Mouse (Mus musculus) layer of hippocampus, adult 9-10 months (tissue): ENCODE results near the gene 4932415D10Rik.

Experiments
- DNase-seq: peaks from one replicate; pipeline ENCODE4 v3.0.0; 2022; ENCODE audit warnings: low spot score

The 4932415D10Rik gene

DNA sequence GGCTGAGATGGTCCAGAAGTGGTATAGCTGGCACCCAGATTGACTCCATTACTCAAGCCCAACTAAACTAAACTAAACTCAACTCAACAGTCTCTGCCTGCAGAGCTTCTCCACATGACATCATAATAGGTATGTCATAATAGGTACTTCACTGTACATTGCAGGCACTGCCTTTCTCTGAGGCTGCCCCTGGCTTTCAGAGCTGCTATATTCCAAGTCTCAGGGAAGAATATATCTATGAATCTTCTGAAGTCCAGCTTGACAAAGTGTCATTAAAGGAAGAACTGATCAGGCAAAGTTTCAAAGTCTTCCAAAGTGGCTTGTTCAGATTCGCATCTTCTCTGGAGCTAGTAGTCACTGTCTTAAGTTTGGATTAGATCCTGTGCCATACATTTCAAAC is at the start of gene 4932415D10Rik:
Gene 4932415D10Rik, minus strand, starts transcription at position 101 of the 400 bp plus-strand sequence.
- no peak for DNase-seq

DNA sequence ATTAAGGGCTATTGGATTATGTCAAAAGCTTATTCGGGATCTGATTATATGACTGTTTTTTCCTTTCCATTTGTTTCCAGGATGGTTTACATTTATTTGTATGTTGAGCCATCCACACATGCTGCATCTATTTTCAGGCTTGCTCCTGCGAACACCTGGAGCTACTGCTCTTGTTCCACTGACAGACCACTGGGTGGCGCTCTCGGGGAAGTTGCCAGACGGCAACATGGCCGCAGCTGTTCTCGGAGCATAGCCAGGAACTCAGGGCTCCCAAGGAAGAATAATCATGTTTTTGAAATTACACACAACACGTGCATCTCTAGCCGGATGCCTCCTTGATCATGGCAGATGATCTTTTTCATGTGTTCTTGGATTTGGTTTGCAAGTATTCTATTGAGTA is 45.5 kb upstream of the 4932415D10Rik start:
- no peak for DNase-seq

DNA sequence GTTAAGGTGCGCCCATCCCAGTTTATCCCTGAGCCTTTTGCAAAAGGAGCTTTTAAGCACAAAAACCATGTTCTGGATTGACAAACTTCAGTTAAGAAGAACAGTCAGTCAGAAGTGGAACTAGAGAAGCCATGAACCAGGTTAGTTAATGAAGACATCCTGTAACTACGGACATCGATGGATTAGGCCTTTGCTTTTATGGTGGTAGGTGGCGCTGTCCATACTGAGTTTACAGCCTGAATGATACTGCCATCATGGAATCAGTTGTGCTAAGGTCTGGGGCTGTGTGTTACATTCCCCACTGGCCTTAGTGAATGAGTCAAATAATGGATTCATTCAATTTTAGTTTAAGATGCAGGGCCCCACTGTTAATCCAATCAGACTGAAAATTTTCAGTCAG is 39.0 kb upstream of the 4932415D10Rik start:
- no peak for DNase-seq

DNA sequence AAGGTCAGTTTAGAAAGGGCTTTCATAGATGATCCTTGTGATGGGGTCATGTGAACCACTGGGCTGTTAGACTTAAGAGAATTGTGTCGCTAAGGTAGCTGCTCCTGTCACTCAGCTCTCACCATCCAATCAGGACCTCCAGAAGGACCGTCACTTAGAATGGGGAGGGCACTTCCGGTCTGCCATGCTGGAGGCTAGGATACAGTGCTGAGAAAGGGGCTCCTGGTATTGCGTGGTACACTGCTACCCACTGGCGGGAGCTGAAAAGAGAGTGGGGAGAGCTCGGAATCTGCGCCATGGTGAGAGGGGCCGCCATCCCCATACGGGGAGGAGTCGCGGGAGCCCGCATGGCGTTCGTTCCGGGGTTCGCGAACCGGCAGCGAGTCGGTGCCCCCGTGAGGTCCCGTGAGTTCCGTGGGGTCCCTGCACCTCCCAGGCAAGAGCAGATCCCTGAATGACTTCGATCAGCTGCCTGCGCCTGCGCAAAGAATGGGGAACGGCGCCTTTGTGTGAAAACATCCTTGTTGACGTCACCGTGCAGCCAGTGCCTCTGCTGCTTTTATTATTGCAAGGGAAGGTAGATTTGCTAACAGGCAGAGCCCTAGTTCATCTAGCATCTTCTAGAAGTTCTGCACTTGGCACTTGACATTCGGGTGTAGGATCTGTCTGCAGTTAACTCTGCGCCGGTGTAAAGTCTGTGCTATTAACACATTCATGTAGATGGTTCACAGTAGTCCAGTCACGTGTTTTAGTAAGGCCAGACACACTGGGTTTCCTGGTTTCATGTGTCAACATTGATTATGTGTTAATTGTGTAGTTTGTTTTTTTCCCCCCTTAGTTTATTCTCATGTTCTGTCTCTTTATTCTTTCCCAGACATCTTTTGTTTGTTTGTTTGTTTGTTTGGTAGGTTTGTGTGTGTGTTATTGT is 38.0 kb upstream of the 4932415D10Rik start, which contains the start of gene Gm4924:
Gene Gm4924, plus strand, starts transcription at position 173 of the 928 bp plus-strand sequence.
- peak; percentile 83 for DNase-seq

DNA sequence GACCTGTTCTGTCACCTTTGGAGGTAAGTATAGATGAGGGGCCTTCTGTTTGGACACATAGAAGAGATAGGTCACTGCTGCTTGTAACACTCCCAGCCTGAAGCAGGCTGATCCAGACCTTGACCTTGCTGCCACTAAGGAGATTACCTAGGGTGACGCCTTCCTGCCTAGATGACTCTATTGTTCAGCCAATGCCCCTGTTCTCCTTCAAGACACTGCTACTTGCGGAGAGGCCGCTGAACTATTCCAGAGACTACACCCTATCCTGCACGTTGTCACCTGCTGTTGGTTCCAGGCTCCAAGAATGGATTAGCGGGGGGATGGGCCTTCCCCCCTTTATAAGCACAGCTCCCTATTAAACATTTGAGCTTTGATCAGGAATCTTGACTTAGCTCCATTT is 13.4 kb upstream of the 4932415D10Rik start:
- DNase-seq: no peak

DNA sequence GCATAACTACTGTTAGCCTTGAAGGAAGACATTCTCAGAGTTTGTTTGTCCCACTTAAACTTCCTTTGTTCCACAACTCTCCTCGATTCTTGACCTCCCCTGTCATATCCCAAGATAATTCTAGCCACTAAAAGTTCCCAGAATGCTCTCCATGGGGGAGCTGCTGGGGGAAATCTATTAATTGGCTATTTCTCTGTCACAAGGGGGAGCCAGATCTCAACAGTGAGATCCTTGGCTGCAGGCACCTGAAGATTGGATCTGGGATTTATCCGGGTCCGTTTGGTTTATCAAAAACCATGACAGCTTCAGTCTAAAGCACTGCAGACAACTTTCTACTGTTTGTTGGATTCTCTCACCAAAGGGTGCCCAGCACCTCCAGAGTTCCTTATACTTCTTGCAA is 3.8 kb upstream of the 4932415D10Rik start:
- no peak for DNase-seq

DNA sequence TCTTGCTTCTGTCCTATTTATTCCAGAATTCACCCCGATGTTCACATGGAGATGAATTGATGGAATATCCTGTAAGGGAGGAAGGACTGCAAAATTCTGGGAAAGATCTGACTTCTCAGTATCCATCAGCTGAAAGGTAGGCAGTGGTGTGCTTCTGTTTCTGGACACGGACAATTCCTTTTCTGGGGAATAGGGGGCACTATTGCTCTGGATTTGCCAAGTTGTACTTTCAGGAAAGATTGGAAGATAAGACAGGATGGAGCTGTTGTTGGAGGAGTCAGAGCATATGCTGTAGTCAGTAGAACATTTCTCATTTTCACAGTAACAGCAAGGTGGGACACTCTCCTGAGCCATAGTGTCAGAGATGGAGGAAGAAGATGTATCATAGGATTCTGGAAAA is 19.9 kb downstream of the 4932415D10Rik start:
- no peak for DNase-seq

DNA sequence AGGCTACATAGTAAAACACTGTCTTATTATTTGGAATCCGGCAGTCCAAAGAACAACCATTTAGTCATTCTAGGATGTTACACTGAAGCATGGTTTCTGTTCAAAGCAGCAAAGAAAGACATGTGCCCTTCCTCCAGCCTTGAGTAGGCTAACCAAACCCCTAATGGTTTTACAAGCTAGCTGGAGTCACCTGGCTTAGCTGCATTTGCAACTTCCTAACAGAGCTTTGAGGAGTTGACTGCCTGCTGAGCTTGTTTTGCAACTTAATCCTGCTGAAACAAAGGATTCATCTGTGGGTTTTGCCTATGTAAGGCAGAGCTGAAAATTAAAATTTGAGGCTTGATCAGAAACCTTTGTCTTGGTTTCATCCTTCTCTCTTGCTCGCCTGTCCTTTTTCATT is 59.1 kb downstream of the 4932415D10Rik start:
- DNase-seq: no peak

DNA sequence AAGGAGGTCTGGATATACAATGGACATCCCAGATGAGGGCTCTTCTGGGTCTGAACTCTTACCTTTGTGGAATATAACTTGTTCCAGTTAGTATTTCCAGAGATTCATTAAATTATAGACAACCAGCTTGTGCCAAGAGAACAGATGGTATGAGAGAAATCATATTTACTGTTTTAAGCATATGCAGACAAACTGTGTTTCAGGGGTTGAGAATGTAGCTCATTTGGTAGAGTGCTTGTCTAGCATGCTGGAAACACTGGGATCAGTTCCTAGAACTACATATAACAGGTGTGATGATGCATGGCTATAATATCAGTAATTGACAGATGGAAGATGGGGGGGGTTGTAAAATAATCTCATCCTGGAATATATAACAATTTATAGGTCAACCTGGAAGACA is 71.4 kb downstream of the 4932415D10Rik start:
- DNase-seq: no peak

DNA sequence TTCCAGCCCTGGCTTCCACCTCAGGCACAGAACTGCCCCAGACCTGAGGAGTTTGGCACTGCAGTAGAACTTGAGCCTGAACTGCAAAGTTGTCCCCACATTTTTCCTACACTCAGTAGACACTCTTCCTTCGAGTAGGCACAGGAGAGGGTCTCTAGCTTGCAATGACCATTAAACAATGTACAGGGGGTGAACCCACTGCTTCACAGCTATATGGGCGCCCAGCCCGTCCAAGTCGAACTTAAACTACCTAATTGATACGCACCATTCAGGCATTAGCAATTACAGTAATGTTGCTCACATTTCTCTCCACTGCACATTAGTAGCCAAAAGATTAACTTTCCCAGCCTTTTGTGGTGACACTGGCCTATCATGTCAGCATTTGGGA is 75.0 kb downstream of the 4932415D10Rik start:
- no peak for DNase-seq

DNA sequence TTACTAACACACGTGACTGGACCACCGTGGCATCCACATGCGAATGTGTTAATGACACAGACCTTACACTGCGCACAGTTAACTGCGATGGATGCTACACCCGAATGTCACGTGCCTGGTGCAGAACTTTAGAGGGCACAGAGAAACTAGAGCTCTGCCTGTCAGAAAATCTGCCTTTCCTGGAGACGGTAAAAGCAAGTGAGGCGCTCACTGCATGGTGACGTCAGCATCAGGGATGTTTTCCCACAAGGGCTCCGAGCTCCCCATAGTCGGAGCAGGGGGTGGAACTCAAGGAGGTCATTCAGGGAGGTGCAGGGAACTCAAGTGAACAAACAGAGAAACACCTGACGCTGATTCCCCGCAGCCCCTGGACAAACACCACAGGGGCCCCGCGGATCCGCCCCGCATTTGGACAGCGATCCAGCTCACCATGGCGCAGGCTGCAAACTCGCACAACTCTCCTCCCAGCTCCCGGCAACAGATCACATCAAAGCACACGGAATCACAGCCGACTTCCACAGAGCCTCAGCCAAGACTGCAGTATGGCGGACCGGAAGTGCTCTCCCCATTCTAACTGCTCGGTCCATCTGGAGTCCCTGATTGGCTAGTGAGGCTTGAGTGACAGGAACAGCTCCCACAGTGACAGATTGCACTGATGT is 75.5 kb downstream of the 4932415D10Rik start, which contains the start of gene Zfp938:
Gene Zfp938, minus strand, starts transcription at position 539 of the 659 bp plus-strand sequence.
- DNase-seq: peak; percentile 80
